In genomic region chr10:75516038-75516723, GRCm38 (mm10) we compare ENCODE assay signal across 8 mouse cellular contexts. TPM values are rescaled to one million over a fixed set of nuclear protein-coding genes. Genes with fewer than 3 reads are reported as not detected.
DNase-seq lines count a peak whose midpoint lies in the region; ATAC-seq and TF ChIP-seq lines count a peak whose summit lies in the region.

No protein-coding gene starts in this region.

- no peaks in the 10 kb centered on the region for H3K9me3 ChIP-seq in heart, embryonic 10.5 days
- H3K9me3 ChIP-seq in embryonic facial prominence, embryonic 10.5 days: no peaks in the 10 kb centered on the region
- no peaks in the 10 kb centered on the region for H3K9me3 ChIP-seq in hindbrain, postnatal 0 days (ENCODE audit: low read length)
- no peaks in the 10 kb centered on the region for H3K9me3 ChIP-seq in liver, embryonic 13.5 days (replicated peaks)
- no peaks in the 10 kb centered on the region for H3K9me3 ChIP-seq in stomach, embryonic 16.5 days (replicated peaks; ENCODE audit: control insufficient read depth, low read length)

- no peak for ATAC-seq in hindbrain, postnatal 0 days
- ATAC-seq in liver, embryonic 13.5 days (ENCODE audit: low read depth): 0 out of 2 replicates have a peak, but pooled peaks have one; percentile 4
- ATAC-seq in stomach, embryonic 16.5 days (ENCODE audit: insufficient read depth, low FRiP score): no peak
- ATAC-seq in granulocyte monocyte progenitor cell, adult 5-6 weeks (replicated peaks; ENCODE audit: poor library complexity, severe bottlenecking): no peak

- H3K9ac ChIP-seq in hindbrain, postnatal 0 days (replicated peaks; ENCODE audit: low read length): peak overlapping the region; percentile 89
- peak overlapping the region; percentile 99 for H3K9ac ChIP-seq in liver, embryonic 13.5 days
- peak overlapping the region; percentile 99 for H3K9ac ChIP-seq in stomach, embryonic 16.5 days (ENCODE audit: low read length)

- no peak for DNase-seq in heart, embryonic 10.5 days (ENCODE audit: low spot score)
- DNase-seq in heart, adult 18-20 months: no peak
- no peak for DNase-seq in embryonic facial prominence, embryonic 10.5 days (ENCODE audit: low spot score)
- no peak for DNase-seq in hindbrain, postnatal 0 days (ENCODE audit: low spot score)
- no peak for DNase-seq in liver, embryonic 13.5 days
- DNase-seq in cerebellum, adult 11-12 months: no peak

- no peak for TF ChIP-seq CTCF in hindbrain, postnatal 0 days (IDR thresholded peaks at IDR 0.05; ENCODE audit: low read depth)

- no peaks in the 10 kb centered on the region for H3K27me3 ChIP-seq in heart, embryonic 10.5 days (ENCODE audit: insufficient read depth, poor library complexity, severe bottlenecking)
- H3K27me3 ChIP-seq in embryonic facial prominence, embryonic 10.5 days (replicated peaks; ENCODE audit: low read depth, poor library complexity, severe bottlenecking): no peaks in the 10 kb centered on the region
- no peaks in the 10 kb centered on the region for H3K27me3 ChIP-seq in hindbrain, postnatal 0 days (ENCODE audit: insufficient read depth, low read length)
- no peaks in the 10 kb centered on the region for H3K27me3 ChIP-seq in liver, embryonic 13.5 days
- no peaks in the 10 kb centered on the region for H3K27me3 ChIP-seq in stomach, embryonic 16.5 days (ENCODE audit: control insufficient read depth, insufficient read depth, low read length)

- peaks cover 37% of the 10 kb centered on the region for H3K36me3 ChIP-seq in heart, embryonic 10.5 days
- peaks cover 40% of the 10 kb centered on the region for H3K36me3 ChIP-seq in embryonic facial prominence, embryonic 10.5 days (replicated peaks)
- H3K36me3 ChIP-seq in hindbrain, postnatal 0 days (ENCODE audit: insufficient read depth, low read length): peaks cover 30% of the 10 kb centered on the region; the same call in 1 of the 2 replicates
- peaks cover 51% of the 10 kb centered on the region for H3K36me3 ChIP-seq in liver, embryonic 13.5 days
- H3K36me3 ChIP-seq in stomach, embryonic 16.5 days (ENCODE audit: control insufficient read depth, insufficient read depth, low read length): no peaks in the 10 kb centered on the region; the same call in 1 of the 2 replicates

- 25% methylated on average over 8 of the region's 8 CpGs for WGBS in heart, embryonic 10.5 days
- 21% methylated on average over 8 of the region's 8 CpGs for WGBS in embryonic facial prominence, embryonic 10.5 days
- 26% methylated on average over 8 of the region's 8 CpGs for WGBS in hindbrain, postnatal 0 days
- 10% methylated on average over 8 of the region's 8 CpGs for WGBS in liver, embryonic 13.5 days (ENCODE audit: insufficient replicate concordance)
- WGBS in stomach, embryonic 16.5 days: 20% methylated on average over 8 of the region's 8 CpGs

- H3K4me2 ChIP-seq in hindbrain, postnatal 0 days (ENCODE audit: low read depth, low read length): peak overlapping the region; percentile 68
- peak overlapping the region; percentile 86 for H3K4me2 ChIP-seq in liver, embryonic 13.5 days
- H3K4me2 ChIP-seq in stomach, embryonic 16.5 days (ENCODE audit: low read depth, low read length): peak overlapping the region; percentile 88

- H3K4me1 ChIP-seq in heart, embryonic 10.5 days: peaks cover 46% of the 10 kb centered on the region
- H3K4me1 ChIP-seq in embryonic facial prominence, embryonic 10.5 days: peaks cover 37% of the 10 kb centered on the region
- peaks cover 6% of the 10 kb centered on the region; the same call in 1 of the 2 replicates for H3K4me1 ChIP-seq in hindbrain, postnatal 0 days (ENCODE audit: insufficient read depth, low read length)
- H3K4me1 ChIP-seq in liver, embryonic 13.5 days (replicated peaks): peaks cover 70% of the 10 kb centered on the region
- peaks cover 27% of the 10 kb centered on the region for H3K4me1 ChIP-seq in stomach, embryonic 16.5 days (ENCODE audit: control insufficient read depth, insufficient read depth, low read length)

- peak overlapping the region; percentile 97 for H3K27ac ChIP-seq in heart, embryonic 10.5 days
- H3K27ac ChIP-seq in embryonic facial prominence, embryonic 10.5 days (replicated peaks): peak overlapping the region; percentile 93
- peak overlapping the region; percentile 96 for H3K27ac ChIP-seq in hindbrain, postnatal 0 days
- peak overlapping the region; percentile 99 for H3K27ac ChIP-seq in liver, embryonic 13.5 days
- peak overlapping the region; percentile 94 for H3K27ac ChIP-seq in stomach, embryonic 16.5 days (ENCODE audit: low read length)

- peak overlapping the region; percentile 94 for H3K4me3 ChIP-seq in heart, embryonic 10.5 days
- H3K4me3 ChIP-seq in embryonic facial prominence, embryonic 10.5 days: peak overlapping the region; percentile 81
- peak overlapping the region; percentile 82 for H3K4me3 ChIP-seq in hindbrain, postnatal 0 days (ENCODE audit: low read length)
- H3K4me3 ChIP-seq in liver, embryonic 13.5 days (replicated peaks): peak overlapping the region; percentile 97
- H3K4me3 ChIP-seq in stomach, embryonic 16.5 days (replicated peaks; ENCODE audit: low read length): peak overlapping the region; percentile 97

RNA-seq across cellular contexts. Expression of gene Snrpd3, which starts 1.2 kb away (rescaled TPM):
- polyA plus RNA-seq in heart, embryonic 10.5 days (2016; fragmentation: Nextera tagmentation; extraction: Ambion mirVana): 139 and 148 TPM in 2 replicates
- total RNA-seq in heart, adult 18-20 months (2021): 10 to 100 TPM; 66.2 to 80.3 TPM
- 297 and 303 TPM in 2 replicates for polyA plus RNA-seq in embryonic facial prominence, embryonic 10.5 days (2016; fragmentation: Nextera tagmentation; extraction: Ambion mirVana)
- 16.4 and 18.0 TPM in 2 replicates for total RNA-seq in hindbrain, postnatal 0 days (2014; rRNA removed)
- 133 and 135 TPM in 2 replicates for polyA plus RNA-seq in hindbrain, postnatal 0 days (2015; fragmentation: Nextera tagmentation; extraction: Ambion mirVana)
- polyA plus RNA-seq in liver, embryonic 13.5 days (2015; fragmentation: Nextera tagmentation; extraction: Ambion mirVana): 109 and 141 TPM in 2 replicates
- polyA plus RNA-seq in stomach, embryonic 16.5 days (2015; fragmentation: Nextera tagmentation; extraction: Ambion mirVana): 115 and 134 TPM in 2 replicates
- 97.0 and 127 TPM in 2 replicates for total RNA-seq in granulocyte monocyte progenitor cell, adult 5-6 weeks (2014; fragmentation: Nextera tagmentation)
- 74.4 and 109 TPM in 2 replicates for total RNA-seq in granulocyte monocyte progenitor cell, adult 5-6 weeks (2017)

RNA-seq across cellular contexts. Expression of gene Gucd1, which starts 1.6 kb away (rescaled TPM):
- 24.0 and 28.8 TPM in 2 replicates for polyA plus RNA-seq in heart, embryonic 10.5 days (2016; fragmentation: Nextera tagmentation; extraction: Ambion mirVana)
- 10 to 100 TPM; 33.0 to 36.8 TPM for total RNA-seq in heart, adult 18-20 months (2021)
- polyA plus RNA-seq in embryonic facial prominence, embryonic 10.5 days (2016; fragmentation: Nextera tagmentation; extraction: Ambion mirVana): 30.0 and 31.9 TPM in 2 replicates
- 42.3 and 44.3 TPM in 2 replicates for total RNA-seq in hindbrain, postnatal 0 days (2014; rRNA removed)
- 12.6 and 15.6 TPM in 2 replicates for polyA plus RNA-seq in hindbrain, postnatal 0 days (2015; fragmentation: Nextera tagmentation; extraction: Ambion mirVana)
- polyA plus RNA-seq in liver, embryonic 13.5 days (2015; fragmentation: Nextera tagmentation; extraction: Ambion mirVana): 48.7 and 50.4 TPM in 2 replicates
- polyA plus RNA-seq in stomach, embryonic 16.5 days (2015; fragmentation: Nextera tagmentation; extraction: Ambion mirVana): 24.7 and 26.7 TPM in 2 replicates
- 11.8 and 20.1 TPM in 2 replicates for total RNA-seq in granulocyte monocyte progenitor cell, adult 5-6 weeks (2014; fragmentation: Nextera tagmentation)
- total RNA-seq in granulocyte monocyte progenitor cell, adult 5-6 weeks (2017): 11.8 and 15.4 TPM in 2 replicates

RNA-seq across cellular contexts. Expression of gene Lrrc75b, which starts 43.9 kb away (rescaled TPM):
- 0.78 and 1.1 TPM in 2 replicates for polyA plus RNA-seq in heart, embryonic 10.5 days (2016; fragmentation: Nextera tagmentation; extraction: Ambion mirVana)
- 1 to 10 TPM in 1 of 2 experiments, under 1 TPM in 1; 0.67 to 1.1 TPM for total RNA-seq in heart, adult 18-20 months (2021)
- polyA plus RNA-seq in embryonic facial prominence, embryonic 10.5 days (2016; fragmentation: Nextera tagmentation; extraction: Ambion mirVana): 1.6 and 2.3 TPM in 2 replicates
- total RNA-seq in hindbrain, postnatal 0 days (2014; rRNA removed): 30.3 and 31.4 TPM in 2 replicates
- 26.0 and 26.4 TPM in 2 replicates for polyA plus RNA-seq in hindbrain, postnatal 0 days (2015; fragmentation: Nextera tagmentation; extraction: Ambion mirVana)
- 0.05 and 0.07 TPM in 2 replicates for polyA plus RNA-seq in liver, embryonic 13.5 days (2015; fragmentation: Nextera tagmentation; extraction: Ambion mirVana)
- polyA plus RNA-seq in stomach, embryonic 16.5 days (2015; fragmentation: Nextera tagmentation; extraction: Ambion mirVana): 1.2 and 2.0 TPM in 2 replicates
- total RNA-seq in granulocyte monocyte progenitor cell, adult 5-6 weeks (2014; fragmentation: Nextera tagmentation): not detected in 2 replicates
- total RNA-seq in granulocyte monocyte progenitor cell, adult 5-6 weeks (2017): not detected in 2 replicates

RNA-seq across cellular contexts. Expression of gene Ggt1, which starts 45.2 kb away (rescaled TPM):
- polyA plus RNA-seq in heart, embryonic 10.5 days (2016; fragmentation: Nextera tagmentation; extraction: Ambion mirVana): 0.27 and 1.9 TPM in 2 replicates
- under 1 TPM in 1 of 2 experiments, not detected in 1; 0.54 TPM for total RNA-seq in heart, adult 18-20 months (2021)
- 1.5 and 2.3 TPM in 2 replicates for polyA plus RNA-seq in embryonic facial prominence, embryonic 10.5 days (2016; fragmentation: Nextera tagmentation; extraction: Ambion mirVana)
- 3.2 and 7.6 TPM in 2 replicates for total RNA-seq in hindbrain, postnatal 0 days (2014; rRNA removed)
- 1.0 and 1.2 TPM in 2 replicates for polyA plus RNA-seq in hindbrain, postnatal 0 days (2015; fragmentation: Nextera tagmentation; extraction: Ambion mirVana)
- polyA plus RNA-seq in liver, embryonic 13.5 days (2015; fragmentation: Nextera tagmentation; extraction: Ambion mirVana): 4.7 and 5.4 TPM in 2 replicates
- polyA plus RNA-seq in stomach, embryonic 16.5 days (2015; fragmentation: Nextera tagmentation; extraction: Ambion mirVana): 35.1 and 35.4 TPM in 2 replicates
- 1.7 TPM in 1 of 2 replicates, not detected in the other for total RNA-seq in granulocyte monocyte progenitor cell, adult 5-6 weeks (2014; fragmentation: Nextera tagmentation)
- total RNA-seq in granulocyte monocyte progenitor cell, adult 5-6 weeks (2017): 1.7 TPM in 1 of 2 replicates, not detected in the other
